Mouse (Mus musculus) lung, postnatal 10 days (tissue): ENCODE data around the gene Morn4.
A peak's percentile ranks its signal among the peaks of the same experiment; 100 is the strongest.

Experiments used
- DNase-seq: peaks from one replicate; pipeline ENCODE4 v3.0.0; 2021

Gene Morn4

DNA sequence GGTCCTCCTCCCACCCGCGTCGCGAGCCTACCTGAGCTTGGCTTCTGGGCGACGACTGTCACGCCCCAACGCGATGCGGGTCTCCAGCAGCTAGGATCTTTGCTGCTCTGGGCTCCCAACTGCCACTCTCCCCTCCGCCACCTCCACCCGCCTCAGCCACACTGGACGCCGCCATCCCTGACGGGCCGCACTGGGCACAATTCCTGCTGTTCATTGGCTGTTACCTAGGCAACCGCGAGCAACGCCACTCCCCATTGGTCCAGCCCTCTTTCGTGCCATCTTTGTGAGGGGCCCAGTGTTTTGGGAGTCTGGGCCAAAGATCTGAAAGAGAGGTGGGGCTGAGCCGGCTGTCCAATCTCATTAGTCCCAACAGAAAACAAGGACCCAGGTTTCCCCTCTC, at the start of gene Morn4:
TSS of gene Morn4 (minus strand) at position 192 of the 400 bp plus-strand sequence.
- peak; percentile 94 for DNase-seq

DNA sequence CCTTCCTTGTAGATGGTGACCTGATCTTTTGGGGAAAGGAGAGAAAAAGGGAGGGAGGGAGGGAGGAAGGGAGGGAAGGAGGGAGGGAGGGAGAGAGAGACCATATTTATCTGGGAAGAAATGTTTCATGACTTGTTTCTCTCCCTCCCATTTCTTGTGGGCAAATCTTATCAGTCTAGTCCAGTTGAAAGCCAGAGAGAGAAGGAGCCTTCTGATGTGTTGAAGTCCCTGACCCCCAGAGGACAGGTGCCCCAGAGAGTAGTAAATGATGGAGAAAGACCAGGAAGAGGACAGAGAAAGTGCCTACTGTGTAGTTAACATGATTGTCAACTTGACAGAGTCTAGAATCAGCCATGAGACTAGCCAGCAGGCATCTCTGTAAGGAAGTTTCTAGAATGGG, 48.9 kb upstream of the Morn4 start:
- no peak for DNase-seq

DNA sequence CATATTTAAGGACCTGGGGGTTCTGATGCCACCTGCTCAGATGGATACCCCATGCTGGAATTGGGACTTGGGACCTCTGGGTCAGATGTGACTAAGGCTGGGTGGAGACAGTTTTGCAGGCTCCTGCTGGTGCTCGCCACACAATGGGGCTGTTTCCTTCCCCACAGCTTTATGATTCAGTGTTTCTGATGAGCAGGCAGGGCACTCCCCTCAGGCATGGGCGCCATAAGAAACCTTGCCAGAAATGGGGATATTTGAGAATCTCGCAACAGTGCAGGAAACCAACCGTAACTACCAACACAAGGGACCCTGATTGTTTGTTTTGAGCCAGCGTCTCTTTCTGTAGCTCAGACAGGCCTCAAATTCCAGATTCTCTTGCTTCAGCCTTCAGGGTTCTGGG, 44.9 kb upstream of the Morn4 start:
- peak; percentile 44 for DNase-seq

DNA sequence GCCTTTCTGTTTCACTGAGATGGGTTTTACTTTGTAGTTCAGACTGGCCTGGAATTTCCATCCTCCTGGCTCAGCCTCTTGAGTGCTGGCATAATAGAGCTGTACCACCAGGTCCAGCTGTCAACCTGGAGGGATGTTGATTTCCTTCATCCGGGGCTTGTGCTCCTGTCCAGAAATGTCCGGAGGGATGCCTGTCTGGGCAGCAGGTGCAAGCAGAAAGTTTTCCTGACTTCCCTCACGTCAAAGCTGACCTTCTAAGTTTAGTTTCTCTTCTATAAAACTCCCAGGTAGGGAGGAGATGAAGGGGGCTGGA, 44.1 kb upstream of the Morn4 start:
- DNase-seq: no peak

DNA sequence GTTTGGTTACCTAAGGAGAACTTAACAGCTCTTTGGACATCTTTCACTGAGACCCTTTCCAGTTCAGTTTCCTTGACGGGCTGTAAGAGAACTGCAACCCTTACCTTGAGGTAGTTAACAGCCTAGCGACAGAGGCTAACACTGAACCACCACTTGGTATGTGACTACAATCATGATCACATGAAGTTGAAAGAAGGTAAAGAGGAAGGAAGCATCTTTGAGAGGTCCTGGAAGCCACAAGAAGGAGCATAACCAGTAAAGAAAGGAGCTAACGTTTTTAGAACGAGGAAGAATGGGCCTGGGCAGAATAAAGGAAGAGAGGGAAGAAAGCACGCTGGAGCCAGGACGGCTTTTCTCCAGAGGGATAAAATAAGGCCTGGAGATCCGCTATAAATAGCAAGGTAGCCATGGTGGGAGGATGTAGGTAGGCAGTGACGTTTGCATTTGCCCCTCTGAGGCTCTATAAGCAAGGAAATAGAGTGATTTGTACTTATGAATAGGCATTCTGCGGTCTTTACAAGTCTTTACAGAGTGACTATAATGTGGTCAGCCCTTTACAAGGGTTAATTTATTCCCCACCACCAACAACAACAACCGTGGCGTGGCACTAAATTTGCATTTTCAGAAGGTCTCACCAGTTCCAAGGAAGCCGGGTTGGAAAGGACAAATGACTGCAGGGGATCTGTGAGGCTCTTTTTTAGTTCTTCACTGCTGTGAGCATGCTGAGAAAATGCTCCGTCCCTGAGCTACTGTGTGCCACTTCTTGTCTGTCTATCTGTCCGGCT, 43.5 kb upstream of the Morn4 start:
- DNase-seq: no peak

DNA sequence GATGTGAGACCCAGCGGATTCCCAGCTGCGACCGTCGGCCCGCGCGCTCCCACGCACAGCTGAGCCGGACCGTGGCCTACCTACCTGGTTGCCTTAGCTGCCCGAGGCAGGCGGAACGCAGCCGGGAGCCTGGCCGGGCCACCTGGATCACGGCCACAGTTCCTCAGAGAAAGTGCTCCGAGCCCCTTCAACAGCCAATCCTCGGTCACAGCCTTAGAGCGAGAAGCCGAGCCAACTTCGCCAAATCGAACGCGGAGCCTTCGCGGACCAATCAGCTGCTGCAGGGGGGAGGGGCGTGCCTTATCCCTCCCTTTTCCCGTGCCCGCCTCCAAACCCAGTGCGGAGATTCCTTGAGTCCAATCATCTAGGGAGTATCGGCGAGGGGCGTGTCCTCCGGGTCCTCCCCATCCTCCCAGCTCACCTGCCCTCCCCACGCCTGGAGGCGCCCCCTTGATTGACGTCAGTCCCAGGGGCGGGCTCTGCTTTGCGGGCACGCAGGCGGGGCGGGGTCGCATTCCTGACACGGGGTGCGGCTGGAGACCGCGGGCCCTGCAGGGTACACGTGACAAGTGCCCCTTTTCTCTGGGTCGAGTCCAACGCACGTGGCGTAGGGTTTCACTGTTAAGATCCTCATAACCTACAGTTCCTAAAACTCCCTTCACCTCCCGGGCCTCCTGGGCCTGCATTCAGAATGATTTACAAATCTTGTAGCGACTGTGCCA, 42.8 kb upstream of the Morn4 start, which contains the start of gene Avpi1:
TSS of gene Avpi1 (minus strand) at position 273 of the 722 bp plus-strand sequence.
- DNase-seq: peak; percentile 99

DNA sequence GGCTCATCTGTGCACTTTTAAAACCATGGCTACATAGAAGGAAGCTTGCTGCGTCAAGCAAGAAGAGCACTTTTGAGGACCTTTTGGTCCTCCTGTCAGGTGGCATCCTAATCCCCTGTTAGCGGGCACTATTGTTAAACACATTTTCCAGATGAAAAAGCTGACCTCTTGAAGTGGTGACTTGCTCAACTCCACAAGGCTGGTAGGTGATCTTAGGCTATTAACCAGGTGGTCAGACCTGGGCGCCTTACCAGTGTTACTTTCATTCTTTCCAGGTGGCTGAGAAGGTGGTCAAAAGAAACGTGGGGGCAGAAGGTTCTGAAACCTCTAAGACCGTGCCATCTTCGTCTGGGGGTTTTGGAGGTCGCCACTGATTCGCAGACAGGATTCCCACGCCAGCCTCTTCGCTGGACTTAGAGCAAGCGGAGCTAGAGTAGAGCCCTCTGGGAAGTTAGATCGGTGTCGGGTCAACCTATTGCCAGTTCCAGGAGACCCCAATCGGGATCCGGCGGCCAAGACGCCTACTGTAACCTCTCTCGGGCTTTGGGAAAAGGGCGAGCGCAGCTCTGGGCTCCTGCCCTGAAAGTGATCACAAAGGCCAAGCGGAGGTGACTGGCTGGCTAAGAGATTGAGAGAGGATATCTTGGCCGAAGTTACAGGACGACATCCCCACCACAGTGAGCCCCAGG, 42.0 kb upstream of the Morn4 start:
- DNase-seq: no peak

DNA sequence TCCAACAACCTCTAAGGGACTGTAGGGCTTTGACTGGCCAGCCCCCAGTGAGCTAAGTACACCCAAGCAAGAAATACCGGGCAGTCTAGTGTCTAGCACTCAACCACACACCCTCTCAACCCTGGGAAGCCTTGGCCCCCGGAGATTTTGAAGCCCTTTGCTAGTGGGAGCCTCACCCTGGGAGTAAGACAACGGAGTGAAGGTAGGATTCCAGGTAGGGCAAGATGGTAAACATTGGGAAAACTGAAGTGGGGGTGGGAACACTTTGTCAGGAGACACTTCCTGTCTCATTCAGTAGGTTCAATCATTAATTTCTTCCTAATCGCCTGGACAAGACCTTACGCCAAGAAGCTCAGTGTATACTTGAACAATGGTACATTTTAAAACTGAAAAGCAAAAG, 40.9 kb upstream of the Morn4 start:
- no peak for DNase-seq

DNA sequence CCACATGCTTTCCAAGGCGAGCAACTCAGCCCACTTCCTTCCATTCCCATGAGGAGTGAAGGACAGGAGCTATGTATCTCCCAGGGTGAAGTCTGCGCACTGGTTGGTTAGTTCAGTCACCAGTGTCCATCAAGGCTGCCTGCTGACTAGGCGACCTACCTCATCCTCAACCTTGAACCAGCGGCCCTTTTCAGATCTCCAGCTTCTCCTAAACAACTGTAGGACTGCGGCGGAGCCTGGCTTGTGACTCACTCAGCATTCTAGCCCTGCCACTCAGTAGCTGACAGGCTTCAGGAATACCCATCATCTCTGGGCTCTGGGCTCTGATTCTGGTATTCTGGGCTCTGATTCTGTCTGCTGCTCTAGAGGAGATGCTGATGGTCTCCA, 40.1 kb upstream of the Morn4 start:
- DNase-seq: no peak

DNA sequence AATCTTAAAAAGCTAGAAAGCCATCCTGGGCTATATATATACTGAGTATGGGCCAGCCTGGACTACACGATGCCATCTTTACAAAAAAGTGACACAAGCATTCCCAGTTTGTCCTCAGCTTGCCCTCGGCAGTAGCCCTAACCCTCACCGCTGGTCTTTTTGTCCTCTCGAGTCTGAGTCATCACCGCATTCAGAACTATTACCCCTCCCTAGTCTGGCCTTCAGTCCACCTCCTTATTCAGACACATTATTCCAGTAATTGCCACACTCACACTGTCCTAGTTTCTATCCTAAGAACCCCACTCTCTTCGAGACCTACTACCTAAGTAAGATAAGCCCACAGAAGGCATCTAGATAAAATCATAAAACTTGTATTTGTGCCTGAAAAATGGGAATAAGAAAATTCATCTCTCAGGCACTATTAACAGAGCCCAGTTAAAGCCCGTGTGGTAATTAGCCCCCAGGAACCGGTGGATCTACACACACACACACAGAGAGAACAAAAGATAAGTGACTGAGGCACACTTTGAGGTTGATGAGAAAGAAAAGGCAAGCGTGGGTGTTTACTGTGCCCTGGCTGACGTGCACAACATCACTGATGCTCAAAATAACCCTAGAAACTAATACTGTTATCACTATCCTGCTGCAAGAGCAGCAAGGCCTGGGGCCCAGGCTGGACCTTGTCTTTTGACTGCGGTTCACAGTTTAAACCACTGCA, 39.5 kb upstream of the Morn4 start:
- DNase-seq: no peak

DNA sequence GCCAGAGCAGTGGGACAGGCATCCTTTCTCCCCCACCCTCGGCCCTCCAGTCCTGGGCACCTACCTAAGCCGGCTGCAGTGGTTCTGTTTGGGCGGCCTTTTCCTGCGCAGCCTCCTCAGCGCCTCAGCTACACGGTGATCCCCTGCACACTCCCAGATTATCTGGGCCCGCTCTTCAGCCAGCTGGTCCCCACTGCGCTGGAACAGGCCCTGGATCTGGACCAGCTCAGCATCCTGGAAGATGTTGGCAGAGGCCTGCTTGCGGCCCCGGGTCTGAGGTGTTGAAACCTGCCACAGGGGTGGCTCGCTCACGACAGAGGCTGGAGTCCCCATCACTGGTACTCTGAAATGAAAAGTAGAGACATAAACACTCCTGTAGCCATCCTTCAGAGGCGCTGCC, 38.5 kb upstream of the Morn4 start:
- DNase-seq: no peak

DNA sequence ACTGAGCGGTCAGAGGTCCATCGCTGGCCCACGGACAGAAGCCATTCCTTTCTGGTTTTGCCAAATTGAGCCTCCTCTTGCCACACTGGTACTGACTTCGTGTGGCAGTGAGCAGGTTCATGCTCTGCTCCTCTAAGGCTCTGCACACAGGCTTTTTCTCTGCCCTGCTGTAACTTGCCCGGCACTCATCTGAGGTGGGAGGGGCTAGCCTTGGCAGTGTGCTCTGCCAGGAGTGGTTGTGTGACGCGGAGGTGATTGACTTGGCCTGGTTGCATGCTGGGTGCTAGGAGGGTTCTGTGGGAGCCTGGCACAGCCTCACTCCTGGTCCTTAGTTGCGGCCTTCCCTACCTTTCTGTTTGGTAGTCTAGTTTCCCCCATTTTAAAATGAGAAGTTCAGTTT, 34.3 kb upstream of the Morn4 start:
- DNase-seq: no peak

DNA sequence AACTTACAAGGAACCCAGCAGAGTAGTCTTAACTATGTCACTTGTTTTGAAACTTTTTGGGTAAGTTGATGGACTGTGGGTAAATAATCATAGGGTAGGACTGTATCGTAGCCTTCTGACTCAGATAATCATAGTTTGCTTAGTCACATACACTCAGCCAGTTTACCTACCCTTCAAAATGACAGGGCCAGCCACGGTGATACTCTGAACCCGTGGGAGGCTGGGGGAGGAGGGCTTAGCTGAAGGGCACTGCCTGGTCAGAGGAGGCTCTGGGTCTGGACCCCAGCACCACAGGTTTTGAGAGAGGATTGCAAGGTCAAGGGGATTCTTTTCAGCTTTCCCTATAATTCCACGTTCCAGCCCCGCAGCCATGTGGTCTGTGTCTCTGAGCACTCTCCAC, 32.4 kb upstream of the Morn4 start:
- DNase-seq: no peak

DNA sequence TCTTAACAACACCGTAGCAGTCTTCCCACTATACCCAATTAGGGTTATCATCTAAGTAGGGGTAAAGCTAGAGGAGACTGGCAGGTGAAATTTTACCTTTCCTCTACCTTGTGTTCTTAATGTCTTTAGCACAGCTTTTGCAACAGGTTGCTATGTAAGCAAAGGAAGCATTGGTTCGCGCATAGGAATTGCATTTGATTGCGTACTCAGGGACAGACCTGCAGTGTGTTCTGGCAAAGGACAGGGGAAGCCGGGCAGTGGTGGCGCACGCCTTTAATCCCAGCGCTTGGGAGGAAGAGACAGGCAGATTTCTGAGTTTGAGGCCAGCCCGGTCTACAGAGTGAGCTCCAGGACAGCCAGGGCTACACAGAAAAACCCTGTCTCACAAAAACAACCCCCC, 32.0 kb upstream of the Morn4 start:
- no peak for DNase-seq

DNA sequence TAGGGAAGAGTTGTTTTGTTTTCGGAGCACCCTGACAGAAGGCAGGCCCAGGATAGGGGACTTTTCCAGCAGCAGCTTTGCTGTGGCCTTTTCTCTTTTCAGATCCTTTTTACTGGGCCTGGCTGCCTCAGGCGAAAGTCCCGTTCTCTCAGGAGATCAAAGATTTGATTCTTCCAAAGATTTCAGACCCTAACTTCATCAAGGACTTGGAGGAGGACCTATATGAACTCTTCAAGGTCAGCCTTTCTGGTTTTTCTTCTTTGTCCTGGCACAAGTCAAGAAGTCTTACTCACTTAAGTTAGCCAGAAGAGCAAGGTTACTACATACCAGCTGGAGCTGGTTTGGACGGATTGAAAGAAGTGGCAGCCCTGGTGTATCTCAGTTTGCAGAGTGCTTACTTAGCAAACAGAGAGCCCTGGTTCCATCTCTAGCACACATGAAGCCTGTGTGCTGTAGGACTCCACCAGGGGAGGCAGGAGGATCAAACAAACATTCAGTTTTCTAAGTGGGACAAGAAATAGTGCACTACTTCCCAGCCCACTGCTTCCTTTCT, 29.7 kb upstream of the Morn4 start:
- no peak for DNase-seq

DNA sequence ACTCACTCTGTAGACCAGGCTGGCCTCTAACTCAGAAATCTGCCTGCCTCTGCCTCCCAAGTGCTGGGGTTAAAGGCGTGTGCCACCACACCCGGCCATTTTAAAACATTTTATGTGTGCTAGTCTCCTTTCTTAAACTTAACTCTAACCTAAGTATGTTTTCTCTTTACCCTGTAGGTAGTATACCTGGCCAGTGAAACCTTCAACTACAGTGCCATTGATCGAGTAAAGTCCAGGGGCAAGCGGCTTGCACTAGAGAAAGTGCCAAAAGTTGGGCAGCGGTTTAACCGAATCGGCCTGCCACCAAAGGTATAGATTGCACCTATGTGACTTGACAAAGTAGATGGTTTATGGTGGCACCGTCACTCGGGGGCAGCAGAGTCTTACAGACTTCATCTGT, 18.5 kb upstream of the Morn4 start:
- DNase-seq: no peak

DNA sequence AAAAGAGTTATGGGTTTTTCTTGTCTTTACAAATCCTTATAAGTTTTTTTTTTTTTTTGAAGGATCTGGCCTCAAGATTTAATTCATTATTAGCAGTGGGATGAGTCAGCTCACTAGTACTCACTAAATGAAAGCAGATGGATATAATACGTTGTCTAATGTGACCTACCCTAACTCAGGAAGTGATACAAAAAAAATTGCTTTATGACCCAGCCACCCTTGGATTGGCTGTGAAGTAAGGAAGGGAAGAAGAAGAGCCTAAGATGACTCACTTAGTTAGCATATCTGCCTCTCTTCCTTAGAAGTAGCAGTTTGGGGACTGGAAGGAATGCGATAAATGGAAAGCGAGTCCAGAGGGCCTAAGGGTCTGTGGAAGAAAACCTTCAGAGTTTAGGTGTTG, 13.2 kb upstream of the Morn4 start:
- no peak for DNase-seq

DNA sequence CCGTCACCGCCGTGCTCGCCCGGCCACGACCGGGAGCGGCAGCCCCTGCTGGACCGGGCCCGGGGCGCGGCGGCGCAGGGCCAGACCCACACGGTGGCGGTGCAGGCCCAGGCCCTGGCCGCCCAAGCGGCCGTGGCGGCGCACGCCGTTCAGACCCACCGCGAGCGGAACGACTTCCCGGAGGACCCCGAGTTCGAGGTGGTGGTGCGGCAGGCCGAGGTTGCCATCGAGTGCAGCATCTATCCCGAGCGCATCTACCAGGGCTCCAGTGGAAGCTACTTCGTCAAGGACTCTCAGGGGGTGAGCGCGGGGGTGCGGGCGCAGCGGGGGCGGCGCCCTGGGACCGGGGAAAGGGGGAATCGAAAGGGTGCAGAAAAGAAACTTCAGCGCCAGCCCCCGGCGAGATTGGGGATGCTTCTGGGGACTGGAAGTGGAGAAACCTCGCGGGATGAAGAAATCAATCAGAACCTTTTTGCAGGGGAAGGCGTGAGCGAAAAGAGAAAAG, 4.5 kb upstream of the Morn4 start:
- peak; percentile 61 for DNase-seq

DNA sequence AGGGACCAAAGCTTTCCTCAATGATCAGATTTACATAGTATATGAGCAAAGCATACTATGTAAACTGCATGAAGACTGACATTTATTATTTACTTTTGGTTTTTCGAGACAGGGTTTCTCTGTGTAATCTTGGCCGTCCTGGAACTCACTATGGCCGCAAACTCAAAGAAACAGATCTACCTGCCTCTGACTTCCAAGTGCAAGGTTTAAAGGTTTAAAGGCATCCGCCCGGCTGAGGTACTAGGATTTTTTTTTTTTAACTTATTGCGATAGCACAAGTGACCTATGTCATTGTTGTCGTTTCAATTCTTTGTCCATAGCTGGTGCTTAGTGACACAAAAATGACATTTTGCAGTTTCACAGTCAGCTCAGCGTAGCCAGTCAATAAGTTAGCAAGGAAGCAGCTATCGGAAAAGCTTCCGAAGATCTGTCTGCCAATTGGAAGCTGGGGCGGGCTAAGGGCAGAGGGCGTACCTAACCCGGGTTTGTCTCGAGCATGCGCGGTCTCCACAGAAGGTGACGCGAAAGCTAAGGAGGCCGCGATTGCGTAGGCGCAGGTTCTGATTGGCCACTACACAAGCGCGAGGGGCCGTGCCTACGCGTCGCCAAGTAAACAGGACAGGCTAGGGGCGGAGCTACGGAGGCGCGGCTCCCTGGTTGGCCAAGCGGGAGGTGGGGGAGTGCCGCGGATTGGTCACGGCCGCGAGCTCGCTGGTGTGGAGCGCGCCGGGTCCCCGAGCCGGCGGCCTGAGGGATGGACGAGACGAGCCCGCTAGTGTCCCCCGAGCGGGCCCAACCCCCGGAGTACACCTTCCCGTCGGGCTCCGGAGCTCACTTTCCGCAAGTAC, 3.8 kb upstream of the Morn4 start, which contains the start of gene Pi4k2a:
TSS of gene Pi4k2a (plus strand) at position 723 of the 848 bp plus-strand sequence.
- peak; percentile 100 for DNase-seq

DNA sequence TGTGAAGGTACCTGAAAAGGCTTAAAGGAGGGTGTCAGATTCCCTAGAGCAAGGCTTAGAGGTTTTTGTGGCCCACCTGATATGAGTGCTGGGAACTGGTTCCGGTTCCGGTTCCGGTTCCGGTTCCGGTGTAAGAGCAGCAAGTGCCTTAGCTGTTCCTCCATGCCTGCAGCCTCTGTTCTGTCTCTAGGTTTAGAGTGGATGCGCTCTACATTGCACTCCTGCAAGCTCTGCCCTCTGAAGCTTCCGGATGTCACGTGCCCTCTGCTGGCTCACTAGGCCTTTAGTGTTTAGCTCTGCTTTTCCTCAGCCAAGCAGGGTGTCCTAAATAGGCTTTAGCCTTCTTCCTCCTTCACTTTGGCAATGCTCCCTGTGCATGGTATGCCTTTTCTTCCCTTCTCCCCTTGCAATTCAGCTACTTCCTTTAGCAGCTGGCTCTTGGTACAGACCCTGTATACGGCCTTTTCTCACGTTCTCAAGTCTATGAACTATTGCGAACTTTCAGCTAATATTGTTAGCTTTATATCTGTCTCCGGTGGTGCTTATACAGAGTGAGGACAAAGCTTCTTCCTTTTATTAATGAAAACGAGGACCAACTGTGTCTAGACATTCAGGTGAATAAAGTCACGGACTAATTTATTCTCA, 3.1 kb upstream of the Morn4 start:
- DNase-seq: peak; percentile 79

DNA sequence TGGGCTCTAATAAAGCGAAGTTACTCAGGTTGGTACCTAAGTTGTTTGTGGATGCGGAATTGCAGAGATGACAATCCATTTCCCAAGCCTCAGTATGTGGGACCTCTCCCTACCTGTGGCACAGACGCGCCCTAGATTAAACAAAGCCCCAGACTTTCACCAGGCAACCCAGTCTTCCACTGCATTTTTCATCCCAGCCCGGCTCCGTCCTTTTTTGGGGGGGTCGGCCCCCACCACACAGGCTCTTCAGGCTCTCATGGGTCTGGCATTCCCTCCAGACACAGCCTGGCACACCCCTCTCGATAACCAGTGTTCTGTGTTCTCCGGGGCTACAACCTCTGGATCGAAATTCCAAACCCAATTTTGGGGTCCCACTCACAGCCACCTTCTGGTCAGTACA, 467 bp downstream of the Morn4 start:
- no peak for DNase-seq
